Mouse (Mus musculus) ZHBTc4 (cell line): Measurements from ENCODE around the gene Ric1.

Experiments used
- DNase-seq: peaks from one replicate; pipeline ENCODE4 v3.0.0-alpha.2; 2011; ENCODE audit warnings: low read depth, low spot score

Ric1 gene

DNA sequence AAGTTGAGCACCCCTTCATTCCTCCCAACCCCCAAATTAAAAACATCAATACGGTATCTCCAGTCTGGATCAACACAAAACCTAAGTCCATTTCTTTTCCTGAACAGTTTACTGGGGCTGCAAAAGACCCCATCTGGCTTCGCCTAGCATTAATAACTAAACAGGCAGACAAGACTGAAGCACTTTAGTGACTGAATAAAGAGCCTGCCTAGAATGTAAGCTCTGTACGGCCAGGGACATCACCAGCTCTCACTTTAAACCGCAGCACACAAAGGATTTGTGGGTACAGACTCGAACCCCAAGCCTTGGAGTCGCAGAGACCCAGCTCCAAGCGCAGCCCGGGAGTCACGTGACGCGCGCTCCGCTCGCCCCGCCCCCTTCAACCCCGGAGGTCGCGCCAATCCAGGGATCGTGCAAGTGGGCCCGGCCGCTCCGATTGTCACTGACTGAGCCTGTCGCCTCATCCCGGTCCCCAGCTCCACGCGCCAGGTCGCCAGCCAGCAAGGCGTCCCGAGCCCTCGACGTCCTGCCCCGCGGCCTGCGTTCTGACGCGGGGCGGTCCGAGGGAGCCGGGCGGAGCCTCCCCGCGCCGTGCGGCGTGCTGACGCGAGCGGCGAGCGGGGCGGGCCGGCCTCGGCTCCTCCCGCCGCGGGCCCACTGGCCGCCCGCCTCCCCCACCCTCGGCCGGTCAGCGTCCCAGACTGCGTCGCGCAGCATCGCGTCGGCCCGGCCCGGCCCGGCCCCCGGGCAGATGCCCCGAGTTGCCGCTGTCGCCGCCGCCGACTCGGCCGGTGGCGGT is at the start of gene Ric1:
Gene Ric1, plus strand, starts transcription at position 646 of the 799 bp plus-strand sequence.
- DNase-seq: peak; percentile 93

DNA sequence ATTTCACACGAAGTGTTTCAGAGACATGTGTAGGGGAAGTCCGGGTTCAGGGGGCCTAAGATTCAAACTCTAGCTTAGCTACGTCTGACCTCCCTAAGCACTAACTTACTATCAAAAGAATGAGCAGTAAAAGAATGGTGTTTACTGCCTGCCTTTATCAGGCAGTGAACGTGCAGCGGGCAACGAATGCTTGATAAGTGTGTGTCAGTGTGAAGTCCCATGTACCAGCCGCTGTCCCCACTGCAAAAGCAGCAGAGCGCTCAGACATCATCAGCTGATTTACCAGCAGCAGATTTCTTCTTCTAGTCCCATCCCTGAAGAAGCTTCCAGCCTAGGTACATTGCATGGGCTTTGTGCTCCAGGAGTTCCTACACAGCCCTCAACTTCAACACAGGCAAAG is 49.7 kb upstream of the Ric1 start:
- no peak for DNase-seq

GRCm38 (mm10) chr19:29472946-29473345 is 49.1 kb upstream of the Ric1 start:
- no peak for DNase-seq

- DNase-seq: no peak
Measured at GRCm38 (mm10) chr19:29474803-29475202, 47.3 kb upstream of the Ric1 start.

DNA sequence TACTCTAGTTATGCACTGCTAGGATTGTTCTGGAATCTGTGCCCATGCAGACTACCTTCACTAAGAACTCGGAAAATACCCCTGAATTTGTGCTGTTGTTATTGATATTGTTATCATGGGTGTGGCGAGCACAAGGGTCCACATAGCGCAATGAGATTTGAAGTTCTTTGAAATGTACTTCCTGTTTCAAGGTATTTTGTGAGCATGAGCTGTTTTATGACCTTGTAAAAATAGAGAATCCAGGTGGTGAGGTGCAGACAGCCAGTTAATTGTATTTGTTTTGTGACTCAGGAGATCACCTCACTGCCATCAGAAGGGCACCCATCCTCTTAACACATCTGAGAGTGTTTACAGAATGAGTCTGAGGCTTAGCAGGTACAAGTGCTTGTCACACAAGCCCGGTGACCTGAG is 46.9 kb upstream of the Ric1 start:
- no peak for DNase-seq

DNA sequence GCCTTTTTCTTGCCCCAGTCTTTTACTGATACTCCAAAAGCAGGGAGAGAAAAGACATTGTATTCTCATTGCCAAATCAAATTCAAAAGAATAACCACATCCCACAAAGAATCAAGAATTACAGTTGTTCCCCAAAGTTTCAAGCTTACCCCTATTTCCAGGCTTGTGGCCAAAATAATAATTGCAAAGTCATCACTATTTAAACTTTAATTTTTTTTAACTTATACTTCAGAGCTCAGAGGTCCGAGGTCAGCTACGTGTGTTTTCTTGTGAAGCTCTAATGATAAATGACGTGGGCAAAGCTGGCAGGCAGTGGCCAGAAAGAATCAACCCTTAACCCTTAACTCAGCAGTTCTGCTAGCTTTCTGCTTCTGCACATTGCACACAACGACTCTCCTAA is 43.5 kb upstream of the Ric1 start:
- no peak for DNase-seq

DNA sequence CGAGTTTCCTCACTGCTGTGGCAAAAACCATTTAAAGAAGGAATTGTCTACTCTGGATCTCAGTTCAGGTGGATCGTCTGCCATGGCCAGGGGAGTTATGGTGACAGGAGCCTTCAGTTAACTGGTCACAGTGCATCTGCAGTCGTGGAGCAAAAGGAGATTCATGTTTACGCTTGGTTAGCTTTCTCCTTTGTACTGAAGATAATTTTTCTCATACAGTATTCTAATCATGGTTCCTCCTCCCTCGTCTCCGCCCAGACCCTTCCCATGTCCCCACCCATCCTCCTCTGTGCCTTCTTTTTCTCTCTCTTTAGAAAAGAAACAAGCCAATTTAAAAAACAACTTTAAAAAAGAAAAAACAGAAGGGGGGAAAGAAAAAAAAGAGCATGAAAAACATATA is 40.5 kb upstream of the Ric1 start:
- DNase-seq: no peak

DNA sequence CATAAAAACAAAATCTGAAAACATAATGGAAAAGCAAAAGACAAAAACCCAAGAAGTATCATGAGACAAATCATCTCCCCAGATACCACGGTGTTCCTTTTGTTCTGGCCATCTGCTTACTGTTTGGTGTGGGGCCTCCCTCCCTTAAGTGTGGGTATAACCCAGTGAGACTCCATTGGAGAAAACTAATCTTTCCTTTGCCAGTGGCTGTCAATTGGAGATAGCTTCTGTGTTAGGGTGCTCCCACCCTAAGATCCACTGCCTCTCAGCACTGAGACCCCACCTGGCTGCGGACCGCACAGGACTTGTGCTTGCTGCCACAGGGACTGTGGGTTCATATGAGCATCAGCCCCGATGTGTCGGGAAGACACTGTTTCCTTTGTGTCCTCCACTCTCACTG is 39.9 kb upstream of the Ric1 start:
- no peak for DNase-seq

GRCm38 (mm10) chr19:29482637-29483036 is 39.4 kb upstream of the Ric1 start:
- DNase-seq: no peak

DNA sequence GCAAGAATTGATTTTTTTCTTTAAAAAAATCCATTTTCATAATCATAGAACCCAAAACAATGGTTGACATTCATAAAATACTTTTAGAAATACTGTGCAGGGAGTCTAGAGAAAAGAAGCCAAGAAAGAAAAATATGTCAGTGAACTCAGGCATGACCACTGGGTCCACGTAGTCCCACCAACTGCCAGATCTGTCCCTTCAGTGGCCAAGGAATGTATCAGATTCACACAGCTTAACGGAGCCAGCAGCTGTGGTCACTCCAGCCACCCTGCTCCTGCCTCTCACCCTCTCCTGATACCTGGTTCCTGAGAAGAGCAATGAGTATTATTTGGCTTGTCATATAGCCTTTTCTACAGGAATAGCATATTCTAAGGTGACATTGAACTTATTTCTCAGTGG is 38.7 kb upstream of the Ric1 start:
- DNase-seq: no peak

DNA sequence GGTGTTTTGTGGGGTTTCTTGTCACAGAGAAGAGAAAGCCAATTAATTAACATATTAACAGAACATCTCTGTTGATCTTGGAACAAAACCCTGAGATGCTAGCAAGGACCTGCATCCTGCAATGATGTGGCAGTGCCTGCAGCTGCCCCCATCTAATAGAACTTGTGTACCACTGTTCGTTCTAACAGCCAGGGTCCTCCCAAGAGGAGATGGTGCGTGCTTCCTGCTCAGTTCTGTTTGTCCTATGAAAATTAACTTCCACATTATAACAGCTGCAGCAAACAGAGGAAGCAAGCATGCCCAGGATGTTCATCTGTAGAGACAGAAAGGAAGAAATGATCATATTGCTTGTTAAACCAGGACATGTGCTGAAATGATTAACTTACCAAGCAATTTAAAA is 37.5 kb upstream of the Ric1 start:
- no peak for DNase-seq

DNA sequence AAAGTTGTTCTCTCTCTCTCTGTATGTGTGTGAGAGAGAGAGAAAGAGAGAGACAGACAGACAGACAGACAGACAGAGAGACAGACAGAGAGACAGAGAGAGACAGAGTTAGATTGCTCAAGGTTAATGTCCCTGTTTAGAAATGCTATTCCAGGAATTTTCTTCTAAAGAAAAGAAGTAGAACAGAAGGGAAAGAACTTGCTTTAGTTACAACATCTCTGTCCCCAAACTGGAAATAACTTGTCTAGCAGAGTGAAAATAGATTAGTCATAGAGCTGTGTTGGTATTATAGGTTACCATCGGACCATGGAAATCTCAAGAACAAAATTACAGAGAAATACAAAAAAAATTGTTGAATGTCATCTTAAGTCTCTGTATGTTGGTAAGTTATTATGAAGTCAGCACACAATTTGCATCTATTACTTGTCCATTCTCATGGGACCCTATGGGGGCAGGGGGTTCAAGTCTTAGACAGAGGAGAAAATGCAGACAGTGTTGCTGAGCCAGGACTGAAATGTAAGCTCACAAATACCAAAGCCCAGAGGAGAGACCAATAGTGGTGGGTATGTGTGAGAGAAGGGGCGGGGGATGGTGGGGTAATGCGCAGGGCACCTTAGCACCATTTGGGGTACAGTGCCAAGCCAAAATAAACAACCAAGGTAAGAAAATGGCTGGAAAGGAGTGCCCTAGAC is 36.7 kb upstream of the Ric1 start:
- DNase-seq: no peak

GRCm38 (mm10) chr19:29486545-29487206 is 35.4 kb upstream of the Ric1 start:
- DNase-seq: no peak

DNA sequence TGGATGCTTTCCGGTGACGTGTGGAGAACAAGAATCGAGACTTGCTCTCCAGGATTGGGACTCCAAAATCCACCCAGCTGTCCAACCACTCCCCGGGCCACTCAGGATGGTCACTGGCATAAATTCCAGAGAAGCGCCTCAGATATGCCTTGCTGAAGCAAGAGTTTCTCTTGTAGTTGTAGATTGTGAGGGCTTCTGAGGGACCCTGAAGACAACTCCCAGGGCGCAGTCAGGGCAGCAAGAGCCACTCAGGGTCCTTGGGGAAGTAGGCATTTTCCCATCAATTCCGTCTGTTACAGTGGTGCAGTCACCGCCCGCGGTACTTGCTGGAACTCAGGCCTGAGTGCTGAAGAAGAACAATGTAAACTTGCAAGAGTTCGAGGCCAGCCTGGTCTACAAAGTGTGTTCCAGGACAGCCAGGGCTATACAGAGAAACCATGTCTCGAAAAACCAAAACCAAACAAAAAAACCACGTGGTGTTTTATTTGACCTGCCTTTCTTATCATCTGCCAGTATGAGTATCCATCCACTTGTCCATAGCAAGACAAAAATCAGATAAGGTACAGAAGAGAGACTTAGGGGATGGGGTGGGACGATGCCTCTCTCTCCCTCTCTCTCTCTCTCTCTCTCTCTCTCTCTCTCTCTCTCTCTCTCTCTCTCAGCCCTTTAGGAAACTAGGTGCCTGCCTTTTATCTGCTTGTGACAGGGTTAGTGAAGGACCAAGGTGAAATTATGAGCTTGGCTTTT is 34.6 kb upstream of the Ric1 start:
- DNase-seq: no peak

DNA sequence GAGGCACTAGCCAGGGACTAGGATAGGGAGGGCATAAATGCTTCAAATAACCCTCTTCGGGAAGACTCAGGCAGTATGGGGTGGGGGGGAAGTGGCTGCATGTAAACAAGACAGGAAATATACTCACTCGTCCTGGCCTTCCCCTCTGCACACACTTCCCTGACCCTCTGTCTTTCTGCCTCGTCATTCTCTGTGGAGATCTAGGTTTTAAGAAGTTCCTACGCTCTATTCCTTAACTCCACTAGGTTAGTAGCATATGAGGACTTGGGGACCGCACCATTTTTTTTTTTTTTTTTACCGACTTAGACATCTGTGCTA is 34.0 kb upstream of the Ric1 start:
- DNase-seq: no peak

DNA sequence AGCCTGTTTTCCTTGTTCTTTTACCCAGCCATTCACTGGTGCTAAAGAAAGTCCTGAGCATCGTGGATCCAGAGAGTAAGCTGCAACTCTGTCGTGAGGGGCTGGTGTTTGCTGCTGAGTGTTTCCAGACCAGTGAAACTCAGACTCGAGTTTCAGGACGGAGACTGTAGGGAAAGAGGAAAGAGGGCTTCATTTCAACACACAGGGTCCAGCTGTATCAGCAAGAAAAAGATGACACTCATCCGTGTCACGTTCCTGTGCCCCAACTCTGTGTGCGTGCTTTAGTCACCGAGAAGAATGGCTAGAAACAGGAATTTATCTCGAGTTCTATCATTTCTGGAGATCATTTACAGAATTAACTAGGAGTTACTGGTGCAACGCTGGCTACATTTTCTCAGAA is 33.7 kb upstream of the Ric1 start:
- no peak for DNase-seq

DNA sequence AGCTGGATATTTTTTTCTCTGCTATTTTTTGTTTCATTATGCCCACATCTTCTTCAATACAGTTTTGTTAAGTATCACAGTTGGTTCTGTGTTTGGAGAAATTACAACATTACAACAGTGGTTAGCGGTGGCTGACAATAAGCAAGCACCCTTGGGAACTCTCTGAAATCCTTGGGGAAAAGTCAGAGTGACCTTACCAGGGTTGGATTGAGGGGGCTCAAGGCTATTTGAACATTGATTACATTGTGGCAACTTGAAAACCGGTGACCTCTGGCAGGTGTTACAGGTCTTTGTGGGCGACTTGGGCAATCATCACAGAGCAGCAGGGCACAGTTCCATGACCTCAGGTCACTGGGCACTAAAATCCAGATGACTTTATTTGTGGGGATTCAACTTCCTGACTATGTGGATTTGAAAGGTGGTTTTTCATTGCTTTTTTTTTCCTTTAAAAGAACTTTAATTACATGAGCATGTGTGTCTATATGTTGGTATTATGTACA is 32.2 kb upstream of the Ric1 start:
- DNase-seq: no peak

GRCm38 (mm10) chr19:29491467-29491866 is 30.6 kb upstream of the Ric1 start:
- DNase-seq: no peak

DNA sequence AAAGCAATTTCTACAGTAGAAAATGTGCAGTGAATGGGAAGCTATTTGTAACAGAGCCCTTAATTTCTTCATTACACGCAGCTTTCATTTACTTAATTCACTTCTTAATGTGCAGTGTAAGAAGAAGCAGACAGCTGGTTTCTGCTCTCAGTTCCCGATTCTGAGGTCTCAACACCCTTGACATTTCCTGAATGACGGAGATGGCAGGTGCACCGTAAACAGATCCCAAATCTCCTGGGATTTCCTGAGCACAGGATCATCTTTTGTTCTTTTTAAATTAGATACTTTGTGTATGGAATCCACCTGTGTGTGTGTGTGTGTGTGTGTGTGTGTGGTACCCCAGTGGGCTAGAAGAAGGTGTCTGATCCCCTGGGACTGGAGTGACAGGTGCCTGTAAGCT is 27.6 kb upstream of the Ric1 start:
- DNase-seq: no peak

- no peak for DNase-seq
Measured at GRCm38 (mm10) chr19:29496001-29496597, 26.0 kb upstream of the Ric1 start.

DNA sequence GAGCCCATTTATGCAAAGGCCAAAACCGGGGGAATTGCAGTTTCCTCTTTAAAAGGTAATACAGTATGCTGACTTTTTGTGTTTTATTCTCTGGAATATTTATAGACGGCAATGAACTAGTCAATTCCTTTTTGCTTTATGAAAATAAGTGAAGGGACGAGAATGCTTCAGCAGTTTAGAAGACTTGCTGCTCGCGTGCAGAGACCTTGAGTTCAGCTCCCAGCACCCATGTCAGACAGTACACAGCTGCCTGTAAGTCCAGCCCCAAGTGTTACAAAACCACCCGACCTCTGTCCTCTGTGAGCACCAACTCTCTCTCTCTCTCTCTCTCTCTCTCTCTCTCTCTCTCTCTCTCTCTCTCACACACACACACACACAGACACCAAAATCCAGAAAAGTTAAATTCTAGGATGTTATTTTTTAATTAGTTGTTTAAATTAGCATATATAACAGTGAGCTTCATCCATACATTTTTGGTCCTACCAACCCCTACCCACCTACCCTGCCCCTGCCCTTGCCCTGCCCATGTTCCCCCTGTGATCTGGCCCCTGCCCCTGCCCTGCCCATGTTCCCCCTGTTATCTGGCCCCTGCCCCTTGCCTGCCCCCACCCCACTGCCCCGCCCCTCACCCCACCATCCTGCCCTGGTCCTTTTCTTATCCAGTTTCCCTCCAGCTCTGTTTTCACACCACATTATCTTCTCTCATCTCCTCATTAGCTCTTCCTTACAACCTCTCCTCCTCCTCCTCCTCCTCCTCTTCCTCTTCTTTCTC is 25.1 kb upstream of the Ric1 start:
- no peak for DNase-seq
